27 mouse cellular contexts compared by ENCODE assay signal in the genomic region with DNA sequence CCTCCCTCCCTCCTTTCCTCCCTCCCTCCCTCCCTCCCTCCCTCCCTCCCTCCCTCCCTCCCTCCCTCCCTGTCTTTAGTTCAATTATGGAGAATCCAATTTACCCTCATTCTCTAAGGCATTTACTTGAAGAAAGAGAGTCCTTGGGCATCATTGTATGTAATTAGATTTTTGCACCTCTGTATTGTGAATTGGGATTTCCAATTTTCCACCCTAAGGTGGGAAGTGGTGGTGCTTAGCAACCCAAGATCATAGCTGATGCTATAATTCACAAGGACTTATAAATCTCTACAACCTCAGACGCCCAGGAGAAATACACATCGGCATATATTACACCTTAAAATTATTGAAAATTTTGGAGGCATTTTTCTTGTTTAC. TPM values are rescaled to one million over a fixed set of nuclear protein-coding genes. Genes with fewer than 3 reads are reported as not detected.
A peak's percentile ranks its signal among the peaks of the same experiment; 100 is the strongest.
DNase-seq lines count a peak whose midpoint lies in the region; ATAC-seq and TF ChIP-seq lines count a peak whose summit lies in the region.
"Had no signal": no experiment of that assay in that cellular context is flagged by ENCODE, and none has a peak within 500 bp of the region (broad histone marks: within the 10 kb centered on the region; RNA-seq: fewer than 3 reads in every experiment).

No protein-coding gene starts in this region.

- no peaks in the 10 kb centered on the region for H3K4me1 ChIP-seq in embryonic facial prominence, embryonic 14.5 days (ENCODE audit: control insufficient read depth, insufficient read depth, low read length)
- H3K4me1 ChIP-seq in embryonic facial prominence, embryonic 10.5 days, result 0 out of 2 replicates have a peak, but pooled peaks cover 5% of the 10 kb centered on the region
- H3K4me1 ChIP-seq in midbrain, embryonic 16.5 days (ENCODE audit: control insufficient read depth, insufficient read depth, low read length), result peaks cover 12% of the 10 kb centered on the region
- H3K4me1 ChIP-seq in midbrain, embryonic 11.5 days (ENCODE audit: control insufficient read depth, insufficient read depth, low read length), result no peaks in the 10 kb centered on the region
- H3K4me1 ChIP-seq in hindbrain, postnatal 0 days (ENCODE audit: insufficient read depth, low read length), result no peaks in the 10 kb centered on the region

- WGBS in embryonic facial prominence, embryonic 14.5 days, result 86% methylated on average over 2 of the region's 2 CpGs
- 91% methylated on average over 2 of the region's 2 CpGs for WGBS in embryonic facial prominence, embryonic 10.5 days
- WGBS in midbrain, embryonic 16.5 days, result 60% methylated on average over 2 of the region's 2 CpGs
- 82% methylated on average over 2 of the region's 2 CpGs for WGBS in midbrain, embryonic 11.5 days
- WGBS in hindbrain, postnatal 0 days, result 55% methylated on average over 2 of the region's 2 CpGs

- ATAC-seq in embryonic facial prominence, embryonic 14.5 days (ENCODE audit: low read depth), result 0 out of 2 replicates have a peak, but pooled peaks have one; percentile 23
- ATAC-seq in midbrain, embryonic 16.5 days, result peak; percentile 52; the same call in 1 of the 2 replicates
- no peak for ATAC-seq in midbrain, embryonic 11.5 days (ENCODE audit: low FRiP score)
- 0 out of 2 replicates have a peak, but pooled peaks have one; percentile 11 for ATAC-seq in hindbrain, postnatal 0 days
- ATAC-seq: activated CD4-positive, CD25-positive, alpha-beta regulatory T cell, adult 4 months; forebrain, postnatal 0 days; intestine, postnatal 0 days had no signal

- no peak overlapping the region for H3K4me3 ChIP-seq in embryonic facial prominence, embryonic 14.5 days (ENCODE audit: low read depth, low read length)
- H3K4me3 ChIP-seq in embryonic facial prominence, embryonic 10.5 days, result no peak overlapping the region
- no peak overlapping the region for H3K4me3 ChIP-seq in midbrain, embryonic 16.5 days (ENCODE audit: low read depth, low read length)
- H3K4me3 ChIP-seq in midbrain, embryonic 11.5 days (ENCODE audit: low read depth, low read length), result no peak overlapping the region
- H3K4me3 ChIP-seq in hindbrain, postnatal 0 days (ENCODE audit: low read length), result no peak overlapping the region
- H3K4me3 ChIP-seq: embryonic facial prominence, embryonic 12.5 days; heart, embryonic 10.5 days; heart, embryonic 15.5 days; limb, embryonic 12.5 days; liver, embryonic 15.5 days; neural tube, embryonic 13.5 days; stomach, embryonic 15.5 days had no signal

- no peak overlapping the region for H3K9ac ChIP-seq in embryonic facial prominence, embryonic 14.5 days (ENCODE audit: low read depth, low read length)
- H3K9ac ChIP-seq in midbrain, embryonic 16.5 days (ENCODE audit: low read depth, low read length), result no peak overlapping the region
- no peak overlapping the region for H3K9ac ChIP-seq in midbrain, embryonic 11.5 days (ENCODE audit: low read length)
- H3K9ac ChIP-seq in hindbrain, postnatal 0 days (replicated peaks; ENCODE audit: low read length), result no peak overlapping the region
- H3K9ac ChIP-seq: embryonic facial prominence, embryonic 12.5 days; forebrain, postnatal 0 days; heart, embryonic 15.5 days; limb, embryonic 12.5 days; liver, embryonic 15.5 days; lung, embryonic 14.5 days; neural tube, embryonic 13.5 days; stomach, embryonic 15.5 days had no signal

- no peaks in the 10 kb centered on the region for H3K9me3 ChIP-seq in embryonic facial prominence, embryonic 14.5 days (ENCODE audit: control insufficient read depth, low read length)
- H3K9me3 ChIP-seq in embryonic facial prominence, embryonic 10.5 days, result no peaks in the 10 kb centered on the region
- no peaks in the 10 kb centered on the region for H3K9me3 ChIP-seq in midbrain, embryonic 16.5 days (replicated peaks; ENCODE audit: control insufficient read depth, low read length, poor library complexity, severe bottlenecking)
- H3K9me3 ChIP-seq in midbrain, embryonic 11.5 days (ENCODE audit: control insufficient read depth, low read length), result no peaks in the 10 kb centered on the region
- H3K9me3 ChIP-seq in hindbrain, postnatal 0 days (ENCODE audit: low read length), result no peaks in the 10 kb centered on the region
- H3K9me3 ChIP-seq: embryonic facial prominence, embryonic 12.5 days; heart, embryonic 10.5 days; heart, embryonic 15.5 days; limb, embryonic 12.5 days; neural tube, embryonic 13.5 days; stomach, embryonic 15.5 days had no signal

- DNase-seq in embryonic facial prominence, embryonic 14.5 days (ENCODE audit: low spot score), result no peak
- DNase-seq in embryonic facial prominence, embryonic 10.5 days (ENCODE audit: low spot score), result no peak
- no peak for DNase-seq in midbrain, embryonic 11.5 days (ENCODE audit: low spot score, missing footprints)
- DNase-seq in hindbrain, postnatal 0 days (ENCODE audit: low spot score), result no peak
- DNase-seq in urinary bladder, postnatal 14 days (ENCODE audit: low spot score), result no peak
- no peak for DNase-seq in gastrocnemius, postnatal 4 days (ENCODE audit: low spot score in 2 of 2)
- DNase-seq: cerebellum, adult 8-10 months; cerebellum, postnatal 36 days; forebrain, postnatal 0 days; kidney, adult 9 months; kidney, postnatal 10 days; layer of hippocampus, postnatal 36 days; lung, embryonic 14.5 days; lung, postnatal 14 days; retina, postnatal 1 day; right cerebral cortex, postnatal 14 days had no signal

- TF ChIP-seq CTCF in hindbrain, postnatal 0 days (IDR thresholded peaks at IDR 0.05; ENCODE audit: low read depth), result no peak

- no peak overlapping the region for H3K4me2 ChIP-seq in embryonic facial prominence, embryonic 14.5 days (ENCODE audit: low read depth, low read length)
- no peak overlapping the region for H3K4me2 ChIP-seq in midbrain, embryonic 16.5 days (ENCODE audit: low read length)
- H3K4me2 ChIP-seq in midbrain, embryonic 11.5 days, result no peak overlapping the region
- no peak overlapping the region for H3K4me2 ChIP-seq in hindbrain, postnatal 0 days (ENCODE audit: low read depth, low read length)
- H3K4me2 ChIP-seq: embryonic facial prominence, embryonic 12.5 days; heart, embryonic 15.5 days; limb, embryonic 12.5 days; liver, embryonic 15.5 days; lung, embryonic 14.5 days; neural tube, embryonic 13.5 days; stomach, embryonic 15.5 days had no signal

- no peaks in the 10 kb centered on the region for H3K27me3 ChIP-seq in embryonic facial prominence, embryonic 14.5 days (replicated peaks; ENCODE audit: control insufficient read depth, insufficient read depth, low read length)
- H3K27me3 ChIP-seq in embryonic facial prominence, embryonic 10.5 days (replicated peaks; ENCODE audit: low read depth, poor library complexity, severe bottlenecking), result no peaks in the 10 kb centered on the region
- H3K27me3 ChIP-seq in midbrain, embryonic 16.5 days (ENCODE audit: control insufficient read depth, insufficient read depth, low read depth, low read length), result no peaks in the 10 kb centered on the region; the same call in 1 of the 2 replicates
- no peaks in the 10 kb centered on the region for H3K27me3 ChIP-seq in midbrain, embryonic 11.5 days (ENCODE audit: control insufficient read depth, insufficient read depth, low read length)
- H3K27me3 ChIP-seq in hindbrain, postnatal 0 days (ENCODE audit: insufficient read depth, low read length), result no peaks in the 10 kb centered on the region
- H3K27me3 ChIP-seq: CH12.LX; embryonic facial prominence, embryonic 12.5 days; heart, embryonic 15.5 days; limb, embryonic 12.5 days; liver, embryonic 15.5 days; neural tube, embryonic 13.5 days; stomach, embryonic 15.5 days had no signal

- H3K36me3 ChIP-seq in embryonic facial prominence, embryonic 14.5 days (ENCODE audit: control insufficient read depth, insufficient read depth, low read length), result no peaks in the 10 kb centered on the region
- no peaks in the 10 kb centered on the region for H3K36me3 ChIP-seq in embryonic facial prominence, embryonic 10.5 days (replicated peaks)
- H3K36me3 ChIP-seq in midbrain, embryonic 16.5 days (ENCODE audit: control insufficient read depth, insufficient read depth, low read length), result no peaks in the 10 kb centered on the region
- H3K36me3 ChIP-seq in midbrain, embryonic 11.5 days (ENCODE audit: control insufficient read depth, insufficient read depth, low read length), result no peaks in the 10 kb centered on the region
- H3K36me3 ChIP-seq in hindbrain, postnatal 0 days (ENCODE audit: insufficient read depth, low read length), result no peaks in the 10 kb centered on the region
- H3K36me3 ChIP-seq: embryonic facial prominence, embryonic 12.5 days; heart, embryonic 10.5 days; heart, embryonic 15.5 days; limb, embryonic 12.5 days; liver, embryonic 15.5 days; neural tube, embryonic 13.5 days; stomach, embryonic 15.5 days had no signal

- no peak overlapping the region for H3K27ac ChIP-seq in embryonic facial prominence, embryonic 14.5 days (replicated peaks; ENCODE audit: low read depth, low read length)
- H3K27ac ChIP-seq in embryonic facial prominence, embryonic 10.5 days (replicated peaks), result no peak overlapping the region
- no peak overlapping the region for H3K27ac ChIP-seq in midbrain, embryonic 16.5 days (ENCODE audit: low read length)
- no peak overlapping the region for H3K27ac ChIP-seq in midbrain, embryonic 11.5 days (ENCODE audit: low read depth, low read length)
- H3K27ac ChIP-seq in hindbrain, postnatal 0 days, result no peak overlapping the region
- H3K27ac ChIP-seq: embryonic facial prominence, embryonic 12.5 days; heart, embryonic 10.5 days; heart, embryonic 15.5 days; limb, embryonic 12.5 days; liver, embryonic 15.5 days had no signal

RNA-seq across cellular contexts. Expression of a gene that starts 59.3 kb away (rescaled TPM):
- polyA plus RNA-seq in embryonic facial prominence, embryonic 14.5 days (2014; fragmentation: Nextera tagmentation; extraction: Ambion mirVana), result 12.2 and 16.3 TPM in 2 replicates
- 0.53 and 1.00 TPM in 2 replicates for polyA plus RNA-seq in embryonic facial prominence, embryonic 10.5 days (2016; fragmentation: Nextera tagmentation; extraction: Ambion mirVana)
- polyA plus RNA-seq in midbrain, embryonic 16.5 days (2015; fragmentation: Nextera tagmentation; extraction: Ambion mirVana), result 0.70 and 1.0 TPM in 2 replicates
- polyA plus RNA-seq in midbrain, embryonic 11.5 days (2014; fragmentation: Nextera tagmentation; extraction: Ambion mirVana), result 0.51 and 0.55 TPM in 2 replicates
- 1.6 and 2.6 TPM in 2 replicates for total RNA-seq in hindbrain, postnatal 0 days (2014; rRNA removed)
- 1.7 and 2.0 TPM in 2 replicates for polyA plus RNA-seq in hindbrain, postnatal 0 days (2015; fragmentation: Nextera tagmentation; extraction: Ambion mirVana)
- 10 to 100 TPM; 55.7 to 66.2 TPM for total RNA-seq in gastrocnemius, postnatal 4 days (2021)
